Mouse (Mus musculus): ENCODE results near the gene Syde1. TPM values are rescaled to one million over a fixed set of nuclear protein-coding genes. Genes with fewer than 3 reads are reported as not detected.

The Syde1 gene
- total RNA-seq (2023): under 1 TPM in 1 of 2 experiments, not detected in 1; 0.13 TPM

GRCm38 (mm10) chr10:78591406-78592328, at the start of gene Syde1:
TSS of gene Syde1 (minus strand) at chr10:78591964.

DNA sequence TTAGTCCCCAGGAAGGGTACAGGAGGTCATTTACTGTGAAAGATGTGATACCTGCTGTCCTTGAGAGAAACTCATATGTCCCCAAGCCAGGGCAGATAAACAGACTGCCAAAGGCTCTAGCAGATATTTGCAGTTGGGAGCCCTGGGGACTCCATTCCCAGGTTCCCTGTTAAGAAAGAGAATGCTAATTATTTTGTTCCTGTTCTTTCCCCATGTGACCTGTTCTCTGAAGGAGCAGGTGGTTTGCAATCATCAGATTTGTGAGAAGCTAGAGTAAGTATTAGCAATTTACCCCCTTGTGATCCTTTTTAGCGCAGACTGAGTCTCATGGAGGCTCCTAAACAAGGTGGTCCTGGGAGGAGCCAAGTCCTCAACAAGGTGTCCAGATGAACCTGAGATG, 26.2 kb upstream of the Syde1 start, which contains the start of gene Olfr1357:
TSS of gene Olfr1357 (minus strand) at position 101 of the 400 bp plus-strand sequence.

DNA sequence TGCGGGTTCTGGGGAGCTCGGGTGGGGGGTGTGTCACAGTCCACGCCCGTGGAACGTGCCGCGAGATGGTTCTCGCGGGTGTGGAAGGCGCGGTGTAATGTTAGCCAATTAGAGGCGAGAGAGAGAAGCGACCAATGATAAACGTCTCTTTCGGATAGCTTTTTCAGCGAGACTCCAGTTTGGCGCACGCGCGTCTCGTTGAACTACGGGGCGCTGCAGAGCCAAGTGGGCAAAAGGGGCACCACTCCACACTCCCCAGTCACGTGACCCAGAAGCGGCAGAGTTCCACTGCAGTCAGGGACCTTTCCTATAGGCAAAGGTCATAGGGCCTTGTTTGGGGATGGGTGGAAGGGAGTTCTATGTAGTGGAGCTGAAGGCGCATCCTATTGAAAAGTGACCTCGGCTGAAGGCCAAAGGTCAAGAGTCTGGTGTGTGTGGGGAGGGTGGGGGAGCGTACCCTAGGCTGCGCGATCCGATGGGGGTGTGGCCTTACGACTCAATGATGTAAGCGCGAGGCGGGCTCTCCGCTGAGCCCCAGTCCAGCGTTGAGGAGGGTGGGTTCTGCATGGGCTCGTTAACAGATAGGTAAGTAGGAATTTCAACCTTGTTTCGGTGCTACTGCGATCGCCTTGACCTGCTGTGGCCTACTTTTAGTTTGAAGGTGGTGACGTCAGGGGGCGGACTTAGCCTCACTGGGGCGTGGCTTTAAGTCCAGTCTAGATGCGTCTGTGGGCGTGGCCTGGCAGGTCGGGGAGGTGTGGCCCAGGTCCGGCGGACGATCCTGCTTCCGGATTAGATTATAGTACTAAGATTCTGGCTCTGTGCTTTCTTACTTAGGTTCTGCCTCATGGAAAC, 17.3 kb downstream of the Syde1 start, which contains the start of gene Ilvbl:
TSS of gene Ilvbl (plus strand) at position 97 of the 855 bp plus-strand sequence.

Other genes starting within 250 kb of the Syde1 start
- gene Agpat3, start 239.5 kb downstream of the Syde1 start, total RNA-seq (2023): 1 to 10 TPM; 4.1 to 6.0 TPM
- 10 to 100 TPM; 94.0 to 94.5 TPM for gene Rrp1, start 178.9 kb downstream of the Syde1 start, total RNA-seq (2023)
- gene Cstb, start 166.3 kb downstream of the Syde1 start, total RNA-seq (2023): 10 to 100 TPM; 87.7 to 97.9 TPM
- gene Pdxk, start 127.0 kb downstream of the Syde1 start, total RNA-seq (2023): 10 to 100 TPM; 10.4 to 15.1 TPM
- not detected for gene Olfr1358, start 74.5 kb downstream of the Syde1 start, total RNA-seq (2023)
- 10 to 100 TPM; 21.0 to 21.8 TPM for gene Ilvbl, start 17.6 kb downstream of the Syde1 start, total RNA-seq (2023)
- not detected for gene Olfr1357, start 26.1 kb upstream of the Syde1 start, total RNA-seq (2023)
- gene Casp14, start 126.3 kb upstream of the Syde1 start, total RNA-seq (2023): not detected
- not detected for gene Ccdc105, start 161.1 kb upstream of the Syde1 start, total RNA-seq (2023)
- gene Slc1a6, start 188.5 kb upstream of the Syde1 start, total RNA-seq (2023): not detected

Data from neutrophil, adult 83 days (primary cell).